Mouse (Mus musculus) bone marrow macrophage, adult 2 months (primary cell): ENCODE results near the gene Rpl5.

Experiments used
- CTCF ChIP-seq: IDR thresholded peaks from 2 replicates; pipeline ENCODE4 v1.5.1; 2012; ENCODE audit warnings: low read depth, mild to moderate bottlenecking, low read length, moderate library complexity
- POLR2A ChIP-seq: IDR thresholded peaks from 2 replicates; pipeline ENCODE4 v1.6.1; 2012; ENCODE audit warnings: mild to moderate bottlenecking, low read depth, low read length, borderline replicate concordance

DNA sequence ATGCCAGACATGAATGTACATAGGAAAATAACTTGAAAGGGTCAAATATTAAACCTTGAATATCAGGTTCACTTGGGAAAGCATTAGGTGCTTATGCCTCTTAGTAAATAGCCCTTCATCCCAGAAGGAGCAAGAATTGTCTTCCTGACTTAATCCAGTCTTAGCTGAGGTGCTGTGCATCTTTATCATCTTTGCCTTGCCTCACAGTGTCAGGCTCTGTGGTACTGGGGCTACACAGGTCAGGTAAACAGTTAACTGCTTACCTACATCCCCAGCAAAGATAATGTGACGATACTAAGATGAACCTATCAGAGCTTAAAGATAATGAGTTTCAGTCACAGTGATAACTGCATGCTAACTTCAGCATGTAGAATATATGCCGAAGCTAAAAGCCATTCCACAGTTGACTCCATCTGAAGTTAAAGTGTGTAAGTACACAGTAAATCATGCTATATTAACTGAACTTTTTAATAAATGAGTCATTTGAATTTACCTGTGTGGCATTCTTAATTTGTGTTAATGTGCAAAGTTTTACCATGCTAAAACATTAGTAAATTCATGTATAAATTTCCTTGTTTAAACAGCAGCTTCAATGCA lies 8.3 kb downstream of the Rpl5 start:
- TF ChIP-seq CTCF (no peak), POLR2A (no peak)
